In genomic region chr5:36729086-36729473, GRCm38 (mm10) we compare ENCODE assay signal across 18 mouse cellular contexts. TPM values are rescaled to one million over a fixed set of nuclear protein-coding genes. Genes with fewer than 3 reads are reported as not detected.
A peak's percentile ranks its signal among the peaks of the same experiment; 100 is the strongest.
DNase-seq lines count a peak whose midpoint lies in the region; ATAC-seq and TF ChIP-seq lines count a peak whose summit lies in the region.
"Had no signal": no experiment of that assay in that cellular context is flagged by ENCODE, and none has a peak within 500 bp of the region (broad histone marks: within the 10 kb centered on the region; RNA-seq: fewer than 3 reads in every experiment).

No protein-coding gene starts in this region.

- peak overlapping the region; percentile 98 for H3K27ac ChIP-seq in cerebellum, adult 2 months (ENCODE audit: insufficient read depth, low read length)
- H3K27ac ChIP-seq in kidney, embryonic 16.5 days (ENCODE audit: low read length), result no peak overlapping the region
- 0 out of 2 replicates have a peak overlapping the region, but pooled peaks have one; percentile 28 for H3K27ac ChIP-seq in midbrain, embryonic 10.5 days (replicated peaks)
- H3K27ac ChIP-seq in midbrain, embryonic 13.5 days, result no peak overlapping the region
- H3K27ac ChIP-seq: embryonic facial prominence, embryonic 15.5 days; forebrain, embryonic 10.5 days; heart, embryonic 15.5 days; hindbrain, embryonic 10.5 days; layer of hippocampus, adult 2 months; liver, embryonic 14.5 days had no signal

- H3K36me3 ChIP-seq in kidney, embryonic 16.5 days (ENCODE audit: insufficient read depth, low read length), result no peaks in the 10 kb centered on the region
- no peaks in the 10 kb centered on the region for H3K36me3 ChIP-seq in midbrain, embryonic 10.5 days
- no peaks in the 10 kb centered on the region for H3K36me3 ChIP-seq in midbrain, embryonic 13.5 days
- H3K36me3 ChIP-seq: embryonic facial prominence, embryonic 15.5 days; forebrain, embryonic 10.5 days; heart, embryonic 15.5 days; hindbrain, embryonic 10.5 days had no signal

- H3K9ac ChIP-seq in kidney, embryonic 16.5 days (replicated peaks; ENCODE audit: low read length), result no peak overlapping the region
- no peak overlapping the region; the same call in 1 of the 2 replicates for H3K9ac ChIP-seq in midbrain, embryonic 13.5 days (replicated peaks)
- H3K9ac ChIP-seq: embryonic facial prominence, embryonic 15.5 days; heart, embryonic 15.5 days; liver, embryonic 14.5 days had no signal

- H3K4me1 ChIP-seq in cerebellum, adult 2 months (ENCODE audit: control insufficient read depth, insufficient read depth, low read length), result peaks cover 51% of the 10 kb centered on the region
- H3K4me1 ChIP-seq in kidney, embryonic 16.5 days (ENCODE audit: insufficient read depth, low read length), result peaks cover 8% of the 10 kb centered on the region
- peaks cover 3% of the 10 kb centered on the region for H3K4me1 ChIP-seq in midbrain, embryonic 10.5 days
- no peaks in the 10 kb centered on the region for H3K4me1 ChIP-seq in midbrain, embryonic 13.5 days (replicated peaks)
- H3K4me1 ChIP-seq: embryonic facial prominence, embryonic 15.5 days had no signal

- 66% methylated on average over 4 of the region's 4 CpGs for WGBS in cerebellum, adult 2 months
- WGBS in kidney, embryonic 16.5 days, result 70% methylated on average over 4 of the region's 4 CpGs
- WGBS in midbrain, embryonic 10.5 days, result 88% methylated on average over 4 of the region's 4 CpGs
- WGBS in midbrain, embryonic 13.5 days, result 80% methylated on average over 4 of the region's 4 CpGs

- no peak overlapping the region for H3K4me3 ChIP-seq in cerebellum, adult 2 months (replicated peaks; ENCODE audit: insufficient read depth, low read depth, low read length)
- H3K4me3 ChIP-seq in kidney, embryonic 16.5 days (ENCODE audit: low read length), result no peak overlapping the region
- no peak overlapping the region for H3K4me3 ChIP-seq in midbrain, embryonic 10.5 days
- no peak overlapping the region for H3K4me3 ChIP-seq in midbrain, embryonic 13.5 days (replicated peaks)
- H3K4me3 ChIP-seq: embryonic facial prominence, embryonic 15.5 days; forebrain, embryonic 10.5 days; heart, embryonic 15.5 days; hindbrain, embryonic 10.5 days; layer of hippocampus, adult 2 months had no signal

- TF ChIP-seq CTCF in cerebellum, adult 2 months (IDR thresholded peaks at IDR 0.05; ENCODE audit: borderline replicate concordance, insufficient read depth, low read depth, low read length), result no peak

- no peak overlapping the region for H3K4me2 ChIP-seq in kidney, embryonic 16.5 days (replicated peaks; ENCODE audit: low read depth, low read length)
- no peak overlapping the region for H3K4me2 ChIP-seq in midbrain, embryonic 13.5 days (replicated peaks)
- H3K4me2 ChIP-seq: embryonic facial prominence, embryonic 15.5 days; heart, embryonic 15.5 days had no signal

- no peaks in the 10 kb centered on the region for H3K9me3 ChIP-seq in kidney, embryonic 16.5 days (ENCODE audit: low read length)
- no peaks in the 10 kb centered on the region for H3K9me3 ChIP-seq in midbrain, embryonic 10.5 days (replicated peaks)
- no peaks in the 10 kb centered on the region for H3K9me3 ChIP-seq in midbrain, embryonic 13.5 days
- H3K9me3 ChIP-seq: embryonic facial prominence, embryonic 15.5 days; forebrain, embryonic 10.5 days; heart, embryonic 15.5 days; hindbrain, embryonic 10.5 days had no signal

- TF ChIP-seq POLR2A in cerebellum, adult 2 months (IDR thresholded peaks at IDR 0.05; ENCODE audit: borderline replicate concordance, insufficient read depth, low read length), result no peak

- DNase-seq in cerebellum, adult 2 months, result peak in 1 of 2 experiments; percentile 37
- DNase-seq in cerebellum, adult 8-10 months, result no peak
- peak; percentile 48 for DNase-seq in kidney, adult 18-20 months
- DNase-seq in midbrain, embryonic 10.5 days (ENCODE audit: low spot score), result no peak
- no peak for DNase-seq in thymus, postnatal 36 days
- DNase-seq: cerebellum, adult 11 months; lung, postnatal 10 days; right cerebral cortex, adult 18-20 months; thymus, postnatal 14 days had no signal

- ATAC-seq in kidney, embryonic 16.5 days (ENCODE audit: low FRiP score, low TSS enrichment), result no peak
- ATAC-seq in midbrain, embryonic 13.5 days, result no peak
- ATAC-seq: midbrain, embryonic 16.5 days had no signal

- no peaks in the 10 kb centered on the region for H3K27me3 ChIP-seq in cerebellum, adult 2 months (ENCODE audit: control insufficient read depth, insufficient read depth, low read length)
- H3K27me3 ChIP-seq in kidney, embryonic 16.5 days (ENCODE audit: insufficient read depth, low read length), result no peaks in the 10 kb centered on the region
- no peaks in the 10 kb centered on the region for H3K27me3 ChIP-seq in midbrain, embryonic 10.5 days (ENCODE audit: low read depth, poor library complexity, severe bottlenecking)
- H3K27me3 ChIP-seq in midbrain, embryonic 13.5 days, result no peaks in the 10 kb centered on the region
- H3K27me3 ChIP-seq: embryonic facial prominence, embryonic 15.5 days; heart, embryonic 15.5 days had no signal

RNA-seq across cellular contexts. Expression of gene Bloc1s4, which starts 19.4 kb away (rescaled TPM):
- polyA plus RNA-seq in cerebellum, adult 2 months (2012; rRNA removed), result 27.0 and 27.7 TPM in 2 replicates
- polyA plus RNA-seq in kidney, embryonic 16.5 days (2015; fragmentation: Nextera tagmentation; extraction: Ambion mirVana), result 24.9 and 25.4 TPM in 2 replicates
- 21.1 and 23.5 TPM in 2 replicates for polyA plus RNA-seq in midbrain, embryonic 10.5 days (2016; fragmentation: Nextera tagmentation; extraction: Ambion mirVana)
- polyA plus RNA-seq in midbrain, embryonic 13.5 days (2015; fragmentation: Nextera tagmentation; extraction: Ambion mirVana), result 23.7 and 27.6 TPM in 2 replicates

RNA-seq across cellular contexts. Expression of gene D5Ertd579e, which starts 33.3 kb away (rescaled TPM):
- polyA plus RNA-seq in cerebellum, adult 2 months (2012; rRNA removed), result 69.4 and 75.9 TPM in 2 replicates
- polyA plus RNA-seq in kidney, embryonic 16.5 days (2015; fragmentation: Nextera tagmentation; extraction: Ambion mirVana), result 18.4 and 20.7 TPM in 2 replicates
- polyA plus RNA-seq in midbrain, embryonic 10.5 days (2016; fragmentation: Nextera tagmentation; extraction: Ambion mirVana), result 23.7 and 29.3 TPM in 2 replicates
- 39.4 and 40.5 TPM in 2 replicates for polyA plus RNA-seq in midbrain, embryonic 13.5 days (2015; fragmentation: Nextera tagmentation; extraction: Ambion mirVana)

Comparison
In these comparisons a context has a peak if more than half of its experiments do, and no peak if none do; other contexts are left out.
1. H3K27ac ChIP-seq: peak in cerebellum, adult 2 months (single experiment) and midbrain, embryonic 10.5 days (single experiment); none in kidney, embryonic 16.5 days (single experiment) and midbrain, embryonic 13.5 days (single experiment).